Mouse (Mus musculus) left cerebral cortex, adult 2 months (tissue): ENCODE measurements around the gene Galr2. TPM values are rescaled to one million over a fixed set of nuclear protein-coding genes. Genes with fewer than 3 reads are reported as not detected.

ENCODE experiments used
- DNase-seq, 2 experiments: peaks; one replicate each; pipeline ENCODE4 v3.0.0; 2021 to 2022; ENCODE audit warnings: low spot score in 2 of 2, mixed read lengths in 1 of 2; ENCODE audit errors: extremely low spot score in 1 of 2
- H3K27ac ChIP-seq: fragments of 200-600 bp; 2 replicates; pipeline ENCODE4 v1.8.1; 2022
- H3K4me3 ChIP-seq: fragments of 200-600 bp; 2 replicates; pipeline ENCODE4 v1.8.1; 2022
- CTCF ChIP-seq: fragments of 200-600 bp; IDR thresholded peaks from 2 replicates; pipeline ENCODE4 v1.8.1; 2022; ENCODE audit warnings: antibody characterized with exemption, mild to moderate bottlenecking, moderate library complexity
- intact Hi-C: fragments of 180-260 bp; cut with DNase I; formaldehyde crosslinking; loops from one replicate; pipeline ENCODE4 v1.15.1; 2025
- total RNA-seq, 2 experiments: library from RNA; stranded (reverse); gene quantifications; 2 replicates each; pipeline ENCODE4 v1.2.3; 2021

The Galr2 gene
- total RNA-seq, 2 experiments from 2014 or later: not detected

DNA sequence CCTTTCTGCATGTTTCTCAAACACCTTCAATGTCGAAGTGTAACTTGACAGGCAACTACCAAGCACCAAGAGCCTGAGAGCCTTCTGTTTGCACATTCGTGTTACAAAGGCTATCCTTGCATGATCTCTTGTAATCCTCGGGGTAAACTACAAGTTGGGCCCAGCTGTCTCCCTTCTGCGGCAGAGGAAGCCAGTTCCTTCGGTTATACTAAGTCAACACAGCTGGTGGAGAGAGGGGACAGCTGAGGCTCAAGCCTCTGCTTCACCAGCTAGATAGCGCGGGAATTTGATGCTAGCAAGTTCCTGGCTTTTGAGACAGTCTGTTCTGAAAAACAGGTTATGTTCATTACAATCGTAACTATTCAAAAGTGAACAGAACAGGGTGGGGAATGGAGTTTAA is 31.6 kb downstream of the Galr2 start:
- H3K4me3 ChIP-seq: no peak overlapping the region
- TF ChIP-seq CTCF: no peak
- no peak overlapping the region for H3K27ac ChIP-seq
- intact Hi-C loops: no loop called here
- DNase-seq: no peak

DNA sequence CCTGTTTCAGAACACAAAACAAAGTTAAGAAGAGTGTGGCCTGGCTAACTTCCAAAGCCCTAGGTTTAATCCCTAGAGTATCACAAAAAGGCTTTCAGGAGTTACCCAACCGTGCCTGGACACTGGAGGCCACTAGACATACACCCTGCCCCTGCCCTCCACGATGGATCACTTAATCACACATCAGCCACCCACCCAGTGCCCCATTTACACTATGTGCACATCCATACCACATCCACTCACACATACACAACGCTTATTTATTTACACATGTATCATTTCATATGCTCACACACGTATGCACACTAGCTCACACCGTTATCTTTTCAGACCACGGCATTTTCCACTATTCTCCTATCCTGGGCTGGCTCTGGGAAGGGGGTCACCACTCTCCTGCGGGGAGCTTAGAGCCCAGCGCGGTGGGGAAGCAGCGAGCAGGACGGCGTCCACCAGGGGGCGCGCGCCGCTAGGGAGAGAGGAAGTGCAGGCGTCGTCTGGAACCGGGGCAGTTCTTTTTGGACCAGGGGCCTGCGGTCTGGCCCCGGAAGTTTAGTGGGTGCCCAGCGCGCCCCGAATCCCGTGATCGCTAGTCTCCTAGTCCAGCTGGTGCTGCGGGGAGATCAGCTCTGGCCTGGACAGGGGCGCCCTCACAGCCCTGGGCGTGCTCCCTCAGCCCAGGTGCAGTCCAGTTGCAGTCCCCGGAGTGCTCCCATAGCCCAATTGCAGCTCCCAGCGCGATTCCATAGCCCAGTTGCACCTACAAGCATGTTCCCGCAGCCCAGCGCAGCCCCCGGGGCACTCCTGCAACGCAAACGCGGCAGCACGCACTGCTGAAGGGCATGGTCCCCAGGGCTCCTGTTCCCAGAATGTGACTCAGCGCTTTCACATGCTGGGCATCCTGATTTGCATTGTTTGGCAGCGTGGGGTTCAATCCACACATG is 38.2 kb downstream of the Galr2 start:
- no peak overlapping the region; the same call in 1 of the 2 replicates for H3K27ac ChIP-seq
- peak; percentile 82 to 93 for DNase-seq
- peak overlapping the region; percentile 46 for H3K4me3 ChIP-seq
- intact Hi-C loops: loop anchor here (1.0 to 2.0 kb wide), 4 partner anchors 16 to 146 kb away; partner anchors contain the start of gene Foxj1
- peak; percentile 98 for TF ChIP-seq CTCF

DNA sequence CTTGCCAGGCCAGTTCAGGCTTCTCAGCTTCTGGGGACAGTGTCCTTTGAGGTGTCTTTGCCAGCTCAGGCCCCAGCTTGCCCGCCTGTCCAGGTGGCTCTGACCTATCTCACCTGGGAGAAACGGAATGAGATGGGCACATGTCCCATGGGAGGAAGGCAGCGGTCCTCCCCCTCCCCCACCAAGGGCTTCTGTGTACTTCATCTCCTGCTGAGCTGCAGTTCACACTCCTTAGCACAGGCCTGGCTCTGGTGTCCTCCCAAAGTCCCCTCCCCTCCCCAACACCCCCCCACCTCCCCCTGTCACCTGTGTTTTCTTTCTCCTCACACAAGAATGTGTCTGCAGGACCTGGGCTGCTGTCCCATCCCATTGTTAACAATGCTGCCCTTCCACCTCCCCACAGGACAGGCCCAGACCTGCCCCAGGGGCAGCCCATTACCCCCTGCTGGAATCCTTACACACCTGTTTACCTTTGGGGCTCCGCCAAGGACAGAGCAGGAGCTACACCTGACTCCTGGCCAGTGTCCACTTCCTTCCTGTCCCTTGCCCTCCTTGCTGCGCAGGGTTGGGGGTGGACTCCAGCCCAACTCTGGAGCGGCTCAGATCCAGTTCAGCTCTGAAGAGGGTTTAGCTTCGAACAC is 46.3 kb downstream of the Galr2 start:
- Histone ChIP-seq H3K4me3 (no peak overlapping the region), H3K27ac (no peak overlapping the region)
- no peak for DNase-seq
- TF ChIP-seq CTCF: no peak
- intact Hi-C loops: no loop called here

DNA sequence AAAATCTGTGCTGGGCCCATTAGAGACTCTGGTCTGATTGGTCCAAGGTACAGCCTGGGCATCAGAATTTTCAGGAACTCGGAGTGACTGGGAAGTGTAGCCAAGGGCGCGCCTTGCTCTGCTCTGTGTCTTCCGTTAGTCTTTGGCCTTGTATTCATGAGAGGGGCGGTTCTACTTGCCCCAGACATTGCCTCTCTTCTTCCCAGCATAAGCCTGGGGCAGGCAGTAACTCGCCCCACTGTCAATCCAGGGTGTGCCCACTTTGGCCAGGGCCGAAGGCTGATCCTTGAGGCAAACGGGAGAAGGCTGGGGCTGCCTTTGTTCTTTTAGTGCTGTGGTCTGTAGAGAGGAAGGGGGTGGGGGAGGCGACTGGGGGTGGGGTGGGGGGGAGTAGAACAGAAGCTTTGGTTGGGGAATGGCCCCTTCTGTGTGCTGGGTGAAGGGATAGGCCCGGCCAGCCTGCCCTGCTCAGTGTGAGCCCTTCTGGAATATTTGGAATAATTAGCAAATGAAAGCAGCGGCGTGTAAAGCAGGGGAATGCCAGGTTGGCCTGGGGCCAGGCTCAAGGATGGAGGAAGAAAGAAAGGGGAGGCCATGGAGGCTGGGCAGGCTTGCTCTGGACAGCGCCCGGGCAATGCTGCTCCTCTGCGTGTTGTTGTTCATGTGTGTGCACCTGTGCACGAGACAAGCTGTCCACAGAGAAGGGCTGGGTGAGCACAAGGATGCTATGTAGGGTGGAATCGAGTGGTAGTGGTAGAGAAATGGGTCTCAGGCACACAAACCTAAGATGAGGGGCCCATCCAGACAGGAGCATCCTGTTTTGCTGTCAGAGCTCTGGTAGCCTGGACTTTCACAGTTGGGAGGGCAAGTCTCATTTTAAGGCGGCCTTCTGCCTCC is 48.8 kb downstream of the Galr2 start:
- intact Hi-C loops: no loop called here
- H3K27ac ChIP-seq: peak overlapping the region; percentile 66; the same call in 1 of the 2 replicates
- DNase-seq: no peak
- no peak overlapping the region for H3K4me3 ChIP-seq
- TF ChIP-seq CTCF: no peak

DNA sequence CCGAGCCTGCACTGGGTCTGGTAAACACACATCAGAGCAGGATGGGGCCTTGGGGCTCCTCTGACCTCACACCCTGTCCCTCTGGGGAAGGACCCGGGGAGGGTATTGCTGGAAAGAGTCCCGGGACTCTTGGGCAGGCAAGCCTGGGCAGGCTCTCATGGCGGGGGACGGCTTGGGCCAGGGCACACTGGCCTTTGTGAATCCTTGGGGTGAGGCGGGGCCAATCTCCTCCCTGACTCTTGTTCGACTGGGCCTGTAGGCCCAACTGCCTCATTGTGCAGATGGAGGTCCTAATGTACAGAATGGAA is 49.4 kb downstream of the Galr2 start:
- H3K27ac ChIP-seq: peak overlapping the region; percentile 66; the same call in 1 of the 2 replicates
- intact Hi-C loops: no loop called here
- no peak for DNase-seq
- no peak overlapping the region for H3K4me3 ChIP-seq
- TF ChIP-seq CTCF: no peak

DNA sequence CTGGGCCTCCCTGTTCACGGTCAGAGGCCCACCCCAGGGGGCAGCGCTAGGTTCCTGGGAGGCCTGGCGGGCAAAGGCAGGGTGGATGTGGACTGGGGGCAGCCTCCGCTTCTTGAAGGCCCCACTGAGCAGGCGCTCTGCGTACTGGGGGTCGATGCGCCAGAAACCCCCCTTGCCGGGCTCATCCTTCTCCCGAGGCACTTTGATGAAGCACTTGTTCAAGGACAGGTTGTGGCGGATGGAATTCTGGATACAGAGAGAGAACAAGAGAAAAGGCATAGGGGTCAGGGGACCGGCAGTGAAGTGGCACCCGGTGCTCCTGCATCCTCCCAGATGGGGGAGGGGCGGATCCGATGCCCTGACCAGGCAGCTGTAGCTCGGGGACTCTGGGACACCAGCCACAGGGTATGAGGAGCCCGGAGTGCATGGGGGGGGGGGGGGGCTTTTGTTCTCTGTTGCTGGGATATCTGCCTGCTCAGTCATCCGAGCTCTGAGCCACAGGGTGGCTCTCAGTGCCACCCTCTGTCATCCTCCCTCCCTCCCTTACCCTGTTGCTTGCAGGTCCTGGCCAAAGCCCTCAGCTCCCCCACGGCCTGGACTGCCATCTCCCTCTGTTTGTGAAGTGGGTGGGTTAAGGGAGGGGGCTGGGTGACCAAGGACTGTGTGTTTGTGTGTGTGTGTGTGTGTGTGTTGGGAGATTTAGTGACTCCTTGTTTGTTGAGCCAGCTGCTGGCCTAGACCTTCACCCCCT is 51.7 kb downstream of the Galr2 start:
- intact Hi-C loops: no loop called here
- H3K27ac ChIP-seq: peak overlapping the region; percentile 60
- peak in 1 of 2 experiments; percentile 51 for DNase-seq
- H3K4me3 ChIP-seq: no peak overlapping the region
- TF ChIP-seq CTCF: no peak

DNA sequence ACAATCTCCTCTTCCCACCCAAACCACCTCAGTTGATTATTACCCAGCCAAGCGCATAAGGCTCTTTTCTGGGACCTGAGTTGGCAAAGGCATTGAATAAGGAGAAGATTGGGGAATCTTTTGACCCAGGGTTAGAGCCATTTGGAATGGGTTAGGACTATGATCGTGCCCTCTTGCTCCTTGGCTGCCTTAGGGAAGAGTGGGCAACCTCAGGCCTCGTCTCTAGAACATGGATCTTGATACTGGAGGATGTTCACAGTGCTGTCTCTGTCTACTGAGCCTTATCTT is 52.2 kb downstream of the Galr2 start:
- TF ChIP-seq CTCF: no peak
- H3K27ac ChIP-seq: peak overlapping the region; percentile 50
- no peak overlapping the region for H3K4me3 ChIP-seq
- DNase-seq: no peak
- intact Hi-C loops: no loop called here

Other genes starting within 250 kb of the Galr2 start
- gene Unc13d, start 203.0 kb upstream of the Galr2 start, total RNA-seq: 1 to 10 TPM; 1.5 to 2.0 TPM
- 100 to 1,000 TPM; 387 to 414 TPM for gene Wbp2, start 193.9 kb upstream of the Galr2 start, total RNA-seq
- gene Trim47, start 153.7 kb upstream of the Galr2 start, total RNA-seq: 1 to 10 TPM; 5.2 to 8.0 TPM
- gene Trim65, start 149.8 kb upstream of the Galr2 start, total RNA-seq: 1 to 10 TPM; 7.6 to 9.1 TPM
- gene Mrpl38, start 142.1 kb upstream of the Galr2 start, total RNA-seq: 10 to 100 TPM; 59.4 to 66.8 TPM
- gene Fbf1, start 112.8 kb upstream of the Galr2 start, total RNA-seq: 10 to 100 TPM; 85.5 to 87.1 TPM
- 10 to 100 TPM; 37.2 to 40.0 TPM for gene Ten1, start 82.1 kb upstream of the Galr2 start, total RNA-seq
- 100 to 1,000 TPM; 112 to 119 TPM for gene Acox1, start 81.9 kb upstream of the Galr2 start, total RNA-seq
- gene Evpl, start 42.9 kb upstream of the Galr2 start, total RNA-seq: 1 to 10 TPM; 1.4 to 1.5 TPM
- gene Srp68, start 6.7 kb upstream of the Galr2 start, total RNA-seq: 10 to 100 TPM; 70.5 to 75.4 TPM
- gene Exoc7, start 26.3 kb downstream of the Galr2 start, total RNA-seq: 10 to 100 TPM; 89.8 to 98.5 TPM
- gene Foxj1, start 54.5 kb downstream of the Galr2 start, total RNA-seq: 1 to 10 TPM; 4.2 to 4.4 TPM
- 100 to 1,000 TPM; 256 to 285 TPM for gene Rnf157, start 132.1 kb downstream of the Galr2 start, total RNA-seq
- gene Ubald2, start 153.2 kb downstream of the Galr2 start, total RNA-seq: 10 to 100 TPM; 27.2 to 28.0 TPM
- under 1 TPM in 1 of 2 experiments, not detected in 1; 0.16 TPM for gene Qrich2, start 185.3 kb downstream of the Galr2 start, total RNA-seq
- 10 to 100 TPM; 78.3 to 85.6 TPM for gene Prpsap1, start 213.3 kb downstream of the Galr2 start, total RNA-seq
- gene Sphk1, start 250.0 kb downstream of the Galr2 start, total RNA-seq: 1 to 10 TPM; 6.1 to 6.8 TPM